Mouse (Mus musculus) heart, postnatal 4 days (tissue): ENCODE measurements around the gene Ano3. TPM values are rescaled to one million over a fixed set of nuclear protein-coding genes. Genes with fewer than 3 reads are reported as not detected.
"Not testable (repeated sequence)": the region's sequence is repeated elsewhere in the genome, so short reads cannot be mapped to it uniquely, and the experiment has no call there.

Source experiments
- DNase-seq: peaks from one replicate; pipeline ENCODE4 v3.0.0; 2021
- total RNA-seq, 2 experiments: library from RNA; stranded (reverse); gene quantifications; 2 replicates each; pipeline ENCODE4 v1.2.3; 2021

The Ano3 gene
- under 1 TPM; 0.14 to 0.17 TPM for total RNA-seq

GRCm38 (mm10) chr2:110950823-110951222, at the start of gene Ano3:
Gene Ano3 (minus strand): TSS chr2:110950923.
- DNase-seq: not testable (repeated sequence)

DNA sequence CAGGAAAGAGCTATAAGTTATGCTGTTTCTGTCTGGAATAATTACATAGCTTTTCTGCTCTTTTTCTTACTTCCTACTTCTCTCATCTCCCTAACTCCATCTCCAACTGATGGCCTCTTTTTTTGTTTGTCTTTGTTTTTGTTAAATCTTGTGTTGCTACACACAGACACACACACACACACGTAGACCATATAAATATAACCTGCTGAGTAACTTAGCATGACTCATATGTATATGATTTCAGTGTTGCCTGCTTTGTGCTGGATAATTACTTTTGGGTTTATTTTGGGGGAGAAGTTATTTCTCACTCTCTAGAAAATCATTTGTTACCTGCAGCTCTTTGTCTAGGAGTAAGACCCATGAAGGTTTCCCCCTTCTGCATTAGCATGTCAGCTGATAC, 39.3 kb upstream of the Ano3 start:
- no peak for DNase-seq

- DNase-seq: no peak
Measured at GRCm38 (mm10) chr2:110989539-110989938, 38.8 kb upstream of the Ano3 start.

DNA sequence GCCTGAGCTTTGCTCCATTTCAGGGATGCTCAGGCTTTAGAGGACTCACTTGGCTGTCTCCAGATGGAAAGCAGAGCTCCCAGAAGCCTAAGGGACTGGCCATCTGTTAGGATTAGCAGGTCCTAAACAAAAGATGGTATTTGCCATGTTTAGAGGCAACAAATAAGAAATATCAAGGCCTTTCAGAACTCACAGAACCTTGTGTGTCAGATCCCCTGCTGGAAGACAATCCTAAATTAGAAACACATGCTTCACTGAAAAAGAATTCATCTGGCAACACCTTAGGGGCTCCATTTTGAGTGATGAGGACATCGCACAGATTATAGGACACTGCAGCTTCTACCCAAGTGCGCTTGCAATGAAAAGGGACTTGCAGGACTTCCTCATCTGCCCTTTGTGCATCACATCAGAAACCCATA, 35.1 kb upstream of the Ano3 start:
- no peak for DNase-seq

GRCm38 (mm10) chr2:110981733-110982132, 31.0 kb upstream of the Ano3 start:
- no peak for DNase-seq

GRCm38 (mm10) chr2:110979610-110980009, 28.9 kb upstream of the Ano3 start:
- no peak for DNase-seq

DNA sequence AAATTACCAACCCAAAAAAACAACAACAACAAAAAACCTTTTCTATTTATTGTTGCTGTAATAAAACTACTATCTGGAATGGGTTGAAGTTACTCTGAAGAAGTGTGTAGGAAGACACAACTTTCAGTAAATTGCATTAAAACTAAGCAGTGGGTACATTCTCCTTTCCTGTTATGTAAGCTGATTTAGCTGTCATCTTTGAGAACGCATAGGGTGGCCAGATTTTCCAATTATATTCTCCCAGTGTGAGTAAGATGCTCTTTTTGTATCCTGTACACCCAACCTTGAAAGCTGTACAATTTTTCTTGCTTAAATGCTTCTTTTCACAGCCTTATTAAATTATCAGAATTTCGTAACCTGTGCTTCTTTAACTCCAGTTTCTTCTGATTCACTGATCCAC, 26.1 kb upstream of the Ano3 start:
- no peak for DNase-seq

- no peak for DNase-seq
Measured at GRCm38 (mm10) chr2:110970158-110970557, 19.4 kb upstream of the Ano3 start.

- no peak for DNase-seq
Measured at GRCm38 (mm10) chr2:110965398-110965797, 14.7 kb upstream of the Ano3 start.

GRCm38 (mm10) chr2:110950432-110950803, 305 bp downstream of the Ano3 start:
- no peak for DNase-seq

GRCm38 (mm10) chr2:110949679-110950431, 868 bp downstream of the Ano3 start:
- DNase-seq: peak; percentile 29

- DNase-seq: no peak
Measured at GRCm38 (mm10) chr2:110945171-110945570, 5.6 kb downstream of the Ano3 start.

DNA sequence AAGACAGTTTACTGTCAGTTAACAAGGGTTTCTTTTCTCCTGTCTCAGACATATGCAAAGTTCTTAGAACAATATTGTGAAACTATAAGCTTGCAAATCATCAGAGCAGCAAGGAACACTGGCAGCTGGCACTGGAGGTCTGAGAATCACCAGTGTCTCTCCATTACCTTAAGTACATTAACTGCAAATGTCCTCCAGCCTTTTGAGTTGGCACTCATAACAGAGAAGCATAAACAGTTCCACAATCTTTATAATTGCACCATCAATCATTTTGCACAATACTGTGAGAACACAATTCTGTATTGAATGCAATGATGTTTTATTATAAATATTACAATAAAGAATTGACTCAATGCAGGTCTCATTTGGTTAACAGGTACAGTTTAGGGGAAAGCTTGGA, 15.0 kb downstream of the Ano3 start:
- no peak for DNase-seq

GRCm38 (mm10) chr2:110929126-110929525, 21.6 kb downstream of the Ano3 start:
- DNase-seq: no peak

- no peak for DNase-seq
Measured at GRCm38 (mm10) chr2:110909506-110909905, 41.2 kb downstream of the Ano3 start.

DNA sequence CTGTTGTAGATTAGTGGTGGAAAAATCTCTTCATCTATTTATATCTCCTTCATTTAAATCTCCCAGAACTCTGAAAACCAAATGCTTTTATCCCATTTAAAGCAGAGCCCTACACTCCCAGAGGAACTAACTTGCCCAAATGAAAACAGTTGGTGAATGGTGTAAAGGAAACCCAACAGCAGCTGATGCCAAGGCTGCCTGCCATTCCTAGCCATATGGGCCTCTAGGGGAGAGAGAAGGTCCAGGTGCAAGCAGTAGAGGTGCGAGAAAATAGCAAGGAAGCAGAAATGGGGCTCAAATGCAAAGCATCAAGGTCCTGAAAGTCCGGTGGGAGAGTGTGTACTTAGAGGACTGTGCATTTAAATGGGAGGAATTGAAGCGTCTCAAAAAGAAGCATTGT, 44.2 kb downstream of the Ano3 start:
- no peak for DNase-seq

DNA sequence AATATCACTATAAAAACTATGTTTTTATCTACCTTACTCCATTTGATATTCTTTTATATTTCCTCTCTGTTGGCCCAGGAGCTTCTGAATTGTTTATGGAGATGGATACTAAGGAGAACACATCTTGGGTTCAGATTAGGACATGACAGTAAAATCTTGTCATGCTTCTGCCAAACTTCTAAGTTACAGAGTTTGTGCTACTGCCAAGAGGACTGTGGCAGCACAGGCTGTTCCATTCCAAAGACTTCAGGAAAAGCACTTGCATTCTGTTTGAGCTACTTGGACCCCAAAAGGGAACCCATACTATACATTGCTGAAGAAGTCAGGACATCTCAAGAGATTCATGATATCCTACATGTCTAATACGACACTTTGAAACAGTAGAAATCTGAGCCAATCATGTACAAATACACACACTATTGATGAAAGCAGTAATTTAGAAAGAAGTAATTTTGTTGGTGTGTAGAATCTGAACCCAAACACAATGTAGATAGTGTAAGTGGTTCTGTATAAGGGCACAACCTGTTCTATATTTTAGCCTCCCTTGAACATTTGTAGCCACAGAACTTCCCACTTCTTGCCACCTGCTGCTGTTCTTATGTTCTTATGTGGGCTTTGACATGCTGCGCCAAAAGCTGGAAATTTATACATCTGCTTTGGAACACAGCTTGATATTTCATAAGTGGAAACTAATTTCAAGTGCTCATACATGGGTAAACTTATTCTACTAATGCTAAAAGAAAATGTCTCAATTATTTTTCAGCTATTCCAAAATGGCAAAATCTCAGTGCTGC, 54.0 kb downstream of the Ano3 start:
- no peak for DNase-seq

DNA sequence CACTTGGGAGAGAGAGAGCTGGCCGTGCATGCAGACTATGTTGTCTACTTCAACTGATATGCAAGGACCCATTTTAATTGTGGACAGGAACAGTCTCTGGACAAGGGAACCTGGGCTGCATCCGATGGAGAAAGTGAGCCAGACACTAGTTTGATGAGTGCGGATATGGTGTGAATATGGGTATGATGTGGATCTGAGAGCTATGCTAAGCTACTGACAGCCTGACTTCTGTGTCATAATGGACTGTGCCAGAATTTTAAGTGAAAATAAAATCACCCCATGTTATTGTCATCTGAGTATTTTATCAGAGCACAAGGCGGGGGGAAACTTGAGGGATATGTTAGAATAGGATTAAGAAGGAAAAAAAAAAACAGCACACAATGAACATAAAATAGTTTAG, 79.1 kb downstream of the Ano3 start:
- no peak for DNase-seq

- DNase-seq: no peak
Measured at GRCm38 (mm10) chr2:110865584-110865983, 85.1 kb downstream of the Ano3 start.

- DNase-seq: no peak
Measured at GRCm38 (mm10) chr2:110863376-110863775, 87.3 kb downstream of the Ano3 start.

DNA sequence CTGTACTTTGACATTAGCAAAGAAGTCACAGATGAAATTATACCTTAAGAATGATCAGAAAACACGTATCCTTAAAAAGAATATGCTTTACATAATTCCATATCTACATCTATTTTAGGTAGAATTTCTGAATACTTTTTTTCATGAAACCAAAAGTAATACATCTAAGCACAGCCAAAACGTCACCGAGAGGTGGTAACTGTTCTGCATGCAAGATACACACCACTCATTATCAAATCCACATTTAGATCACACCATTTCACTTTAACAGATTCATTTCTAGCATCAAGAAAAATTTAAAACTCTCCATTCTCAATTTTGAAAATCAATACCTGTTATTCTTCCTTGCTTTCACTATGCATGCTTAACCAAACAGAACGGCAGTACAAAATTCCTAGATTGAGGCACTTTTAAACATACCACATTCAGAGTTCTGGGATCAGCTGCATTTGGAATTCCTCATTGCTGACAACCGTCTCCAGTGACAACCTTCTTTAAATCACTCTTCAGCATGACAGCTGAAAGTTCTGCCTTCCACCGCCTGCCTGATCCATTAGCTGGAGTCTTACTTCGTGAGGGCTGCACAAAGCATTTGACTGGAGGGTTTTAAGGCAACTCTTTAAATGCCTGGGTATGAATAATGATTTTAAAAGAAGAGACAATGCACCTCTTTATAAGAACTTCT, 111.0 kb downstream of the Ano3 start:
- DNase-seq: no peak

GRCm38 (mm10) chr2:110816189-110816588, 134.5 kb downstream of the Ano3 start:
- no peak for DNase-seq

GRCm38 (mm10) chr2:110814964-110815363, 135.8 kb downstream of the Ano3 start:
- no peak for DNase-seq
